Mouse (Mus musculus) hindbrain, embryonic 11.5 days (tissue): ENCODE measurements around the gene Pcgf2. TPM values are rescaled to one million over a fixed set of nuclear protein-coding genes. Genes with fewer than 3 reads are reported as not detected.
"Not testable (repeated sequence)": the region's sequence is repeated elsewhere in the genome, so short reads cannot be mapped to it uniquely, and the experiment has no call there.

ENCODE experiments used
- ATAC-seq: fragments of 200-750 bp; cut with Nextera tagmentation; 2 replicates; pipeline ENCODE4 v1.8.0; 2017; ENCODE audit warnings: mild to moderate bottlenecking, moderate TSS enrichment, moderate library complexity; ENCODE audit not compliant: low FRiP score
- DNase-seq: peaks from one replicate; pipeline ENCODE4 v3.0.0-alpha.2; 2015; ENCODE audit warnings: low spot score
- H3K27ac ChIP-seq: fragments of 300-500 bp; sonication (generic); 2 replicates; pipeline ENCODE4 v1.5.1; 2014; ENCODE audit warnings: mild to moderate bottlenecking, low read depth, low read length
- H3K27me3 ChIP-seq: fragments of 300-500 bp; sonication (generic); 2 replicates; pipeline ENCODE4 v1.6.1; 2014; ENCODE audit warnings: mild to moderate bottlenecking, low read length, moderate library complexity, mixed read lengths; ENCODE audit not compliant: control insufficient read depth, insufficient read depth
- H3K36me3 ChIP-seq: fragments of 300-500 bp; sonication (generic); 2 replicates; pipeline ENCODE4 v1.6.1; 2014; ENCODE audit warnings: mild to moderate bottlenecking, low read length, moderate library complexity, mixed read lengths; ENCODE audit not compliant: control insufficient read depth, insufficient read depth
- H3K4me1 ChIP-seq: fragments of 300-500 bp; sonication (generic); replicated peaks from 2 replicates; pipeline ENCODE4 v1.6.1; 2014; ENCODE audit warnings: low read length, mixed read lengths; ENCODE audit not compliant: control insufficient read depth, insufficient read depth
- H3K4me2 ChIP-seq: fragments of 300-500 bp; sonication (generic); replicated peaks from 2 replicates; pipeline ENCODE4 v1.6.1; 2014; ENCODE audit warnings: mild to moderate bottlenecking, low read depth, low read length
- H3K4me3 ChIP-seq: fragments of 300-500 bp; sonication (generic); 2 replicates; pipeline ENCODE4 v1.5.1; 2014; ENCODE audit warnings: low read depth, low read length
- H3K9ac ChIP-seq: fragments of 300-500 bp; sonication (generic); 2 replicates; pipeline ENCODE4 v1.6.1; 2014; ENCODE audit warnings: low read depth, low read length
- H3K9me3 ChIP-seq: fragments of 300-500 bp; sonication (generic); 2 replicates; pipeline ENCODE4 v1.6.1; 2016; ENCODE audit warnings: low read length; ENCODE audit not compliant: control insufficient read depth
- WGBS: fragments of 180-500 bp; shearing (Covaris S2); extraction: QIAGEN DNeasy Blood & Tissue Kit; methylation state at CpG from one replicate; pipeline ENCODE4 v1.1.7; 2014; 5-methylcytosine and 5-hydroxymethylcytosine counted together
- polyA plus RNA-seq: library from polyadenylated mRNA; unstranded; fragments of >200 nt; fragmentation: Nextera tagmentation; extraction: Ambion mirVana; gene quantifications from 2 replicates; pipeline ENCODE4 v1.2.1, GENCODE M21; 2014

Pcgf2 gene
- polyA plus RNA-seq, 1 experiment from 2014 or later = 16.9 TPM

- 90% methylated on average over 5 of the region's 5 CpGs for WGBS
- Histone ChIP-seq H3K9ac (no peak overlapping the region), H3K9me3 (no peaks in the 10 kb centered on the region), H3K4me3 (no peak overlapping the region; the same call in 1 of the 2 replicates), H3K36me3 (no peaks in the 10 kb centered on the region), H3K4me1 (peaks cover 8% of the 10 kb centered on the region), H3K27ac (no peak overlapping the region), H3K4me2 (no peak overlapping the region), H3K27me3 (no peaks in the 10 kb centered on the region)
- ATAC-seq (no peak), DNase-seq (no peak)
Observed at GRCm38 (mm10) chr11:97742157-97742556, 41.9 kb upstream of the Pcgf2 start.

GRCm38 (mm10) chr11:97740190-97740589 lies 39.9 kb upstream of the Pcgf2 start:
- no peak overlapping the region for H3K4me2 ChIP-seq
- H3K27me3 ChIP-seq = no peaks in the 10 kb centered on the region
- H3K4me3 ChIP-seq = no peak overlapping the region
- H3K9me3 ChIP-seq = no peaks in the 10 kb centered on the region
- DNase-seq (no peak), ATAC-seq (no peak)
- peaks cover 8% of the 10 kb centered on the region for H3K4me1 ChIP-seq
- no peak overlapping the region for H3K9ac ChIP-seq
- WGBS = 56% methylated on average over 7 of the region's 7 CpGs
- no peaks in the 10 kb centered on the region for H3K36me3 ChIP-seq
- H3K27ac ChIP-seq = no peak overlapping the region

GRCm38 (mm10) chr11:97739155-97739554 lies 38.9 kb upstream of the Pcgf2 start:
- H3K27ac ChIP-seq = no peak overlapping the region
- 91% methylated on average over 3 of the region's 3 CpGs for WGBS
- no peak overlapping the region for H3K4me3 ChIP-seq
- no peaks in the 10 kb centered on the region for H3K9me3 ChIP-seq
- no peak overlapping the region for H3K4me2 ChIP-seq
- no peaks in the 10 kb centered on the region for H3K27me3 ChIP-seq
- no peaks in the 10 kb centered on the region for H3K36me3 ChIP-seq
- DNase-seq (no peak), ATAC-seq (no peak)
- H3K4me1 ChIP-seq = peaks cover 8% of the 10 kb centered on the region
- H3K9ac ChIP-seq = no peak overlapping the region

- ATAC-seq (no peak), DNase-seq (no peak)
- Histone ChIP-seq H3K9ac (no peak overlapping the region), H3K27me3 (no peaks in the 10 kb centered on the region), H3K4me3 (no peak overlapping the region), H3K36me3 (no peaks in the 10 kb centered on the region), H3K27ac (no peak overlapping the region), H3K4me2 (no peak overlapping the region), H3K4me1 (peaks cover 8% of the 10 kb centered on the region), H3K9me3 (no peaks in the 10 kb centered on the region)
- WGBS = 68% methylated on average over 6 of the region's 6 CpGs
Observed at GRCm38 (mm10) chr11:97738703-97739102, 38.4 kb upstream of the Pcgf2 start.

GRCm38 (mm10) chr11:97737600-97737999 lies 37.3 kb upstream of the Pcgf2 start:
- no peak overlapping the region for H3K4me3 ChIP-seq
- no peak overlapping the region for H3K27ac ChIP-seq
- H3K9me3 ChIP-seq = no peaks in the 10 kb centered on the region
- no peaks in the 10 kb centered on the region for H3K4me1 ChIP-seq
- H3K9ac ChIP-seq = no peak overlapping the region
- H3K36me3 ChIP-seq = no peaks in the 10 kb centered on the region
- H3K27me3 ChIP-seq = no peaks in the 10 kb centered on the region
- no peak for ATAC-seq
- 83% methylated on average over 4 of the region's 4 CpGs for WGBS
- no peak overlapping the region for H3K4me2 ChIP-seq
- no peak for DNase-seq

- Histone ChIP-seq H3K4me2 (no peak overlapping the region), H3K4me3 (no peak overlapping the region), H3K9me3 (no peaks in the 10 kb centered on the region), H3K27me3 (no peaks in the 10 kb centered on the region), H3K4me1 (no peaks in the 10 kb centered on the region), H3K36me3 (no peaks in the 10 kb centered on the region), H3K27ac (no peak overlapping the region), H3K9ac (no peak overlapping the region)
- WGBS = 91% methylated on average over 5 of the region's 5 CpGs
- no peak for ATAC-seq
- DNase-seq = no peak
Observed at GRCm38 (mm10) chr11:97736645-97737044, 36.3 kb upstream of the Pcgf2 start.

- H3K36me3 ChIP-seq, H3K27me3 ChIP-seq, H3K4me3 ChIP-seq, H3K4me2 ChIP-seq, ATAC-seq, H3K9me3 ChIP-seq, H3K9ac ChIP-seq, DNase-seq, H3K4me1 ChIP-seq, H3K27ac ChIP-seq: not testable (repeated sequence)
- 87% methylated on average over 5 of the region's 5 CpGs for WGBS
Observed at GRCm38 (mm10) chr11:97734810-97735209, 34.5 kb upstream of the Pcgf2 start.

GRCm38 (mm10) chr11:97733689-97734088 lies 33.4 kb upstream of the Pcgf2 start:
- H3K36me3 ChIP-seq = no peaks in the 10 kb centered on the region
- no peaks in the 10 kb centered on the region for H3K9me3 ChIP-seq
- H3K4me1 ChIP-seq = no peaks in the 10 kb centered on the region
- H3K4me2 ChIP-seq = no peak overlapping the region
- no peak overlapping the region for H3K27ac ChIP-seq
- no peak overlapping the region for H3K4me3 ChIP-seq
- DNase-seq (peak; percentile 16), ATAC-seq (no peak)
- no peaks in the 10 kb centered on the region for H3K27me3 ChIP-seq
- no peak overlapping the region for H3K9ac ChIP-seq
- WGBS = 55% methylated on average over 10 of the region's 10 CpGs

GRCm38 (mm10) chr11:97728730-97729129 lies 28.4 kb upstream of the Pcgf2 start:
- H3K4me2 ChIP-seq = no peak overlapping the region
- H3K9ac ChIP-seq = no peak overlapping the region
- no peaks in the 10 kb centered on the region for H3K27me3 ChIP-seq
- ATAC-seq = no peak
- H3K4me3 ChIP-seq = no peak overlapping the region
- 0 out of 2 replicates have a peak, but pooled peaks cover 2% of the 10 kb centered on the region for H3K36me3 ChIP-seq
- no peak overlapping the region for H3K27ac ChIP-seq
- 87% methylated on average over 7 of the region's 7 CpGs for WGBS
- H3K9me3 ChIP-seq = no peaks in the 10 kb centered on the region
- no peaks in the 10 kb centered on the region for H3K4me1 ChIP-seq
- DNase-seq = no peak
